29 mouse cellular contexts compared by ENCODE assay signal in the genomic region with DNA sequence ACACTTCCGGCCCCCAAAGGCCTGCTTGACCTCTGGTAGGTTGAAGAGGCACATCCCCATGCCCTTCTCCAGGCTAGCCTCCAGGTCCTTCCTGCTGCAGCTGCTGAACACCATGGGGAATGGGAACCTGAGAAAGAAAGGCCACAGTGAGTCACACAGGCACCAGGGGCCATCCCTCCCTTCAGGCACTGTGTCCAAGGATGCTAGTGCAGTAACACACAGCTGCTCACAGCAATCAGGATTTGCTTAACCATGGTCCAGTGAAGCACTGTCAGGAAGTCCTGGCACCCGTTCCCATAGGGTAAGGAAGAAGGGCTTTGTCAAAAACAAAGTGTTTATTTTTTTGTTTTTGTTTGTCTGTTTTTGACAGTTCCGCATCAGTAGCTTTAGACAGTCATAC.
A peak's percentile ranks its signal among the peaks of the same experiment; 100 is the strongest.
DNase-seq lines count a peak whose midpoint lies in the region; ATAC-seq and TF ChIP-seq lines count a peak whose summit lies in the region.
"Had no signal": no experiment of that assay in that cellular context is flagged by ENCODE, and none has a peak within 500 bp of the region (broad histone marks: within the 10 kb centered on the region; RNA-seq: fewer than 3 reads in every experiment).

No protein-coding gene starts in this region.

- no peaks in the 10 kb centered on the region for H3K79me2 ChIP-seq in C2C12 (ENCODE audit: control insufficient read depth, insufficient read depth)

- H3K4me1 ChIP-seq in midbrain, embryonic 10.5 days, result peaks cover 34% of the 10 kb centered on the region
- no peaks in the 10 kb centered on the region; the same call in 1 of the 2 replicates for H3K4me1 ChIP-seq in midbrain, embryonic 14.5 days (ENCODE audit: control insufficient read depth, insufficient read depth, low read length)
- H3K4me1 ChIP-seq in kidney, embryonic 16.5 days (ENCODE audit: insufficient read depth, low read length), result peaks cover 13% of the 10 kb centered on the region

- no peaks in the 10 kb centered on the region; the same call in 1 of the 2 replicates for H3K27me3 ChIP-seq in midbrain, embryonic 10.5 days (ENCODE audit: low read depth, poor library complexity, severe bottlenecking)
- no peaks in the 10 kb centered on the region for H3K27me3 ChIP-seq in midbrain, embryonic 14.5 days (ENCODE audit: control insufficient read depth, insufficient read depth, low read length)
- H3K27me3 ChIP-seq in C2C12 (ENCODE audit: control insufficient read depth, insufficient read depth, insufficient read length), result no peaks in the 10 kb centered on the region
- H3K27me3 ChIP-seq in Patski, result no peaks in the 10 kb centered on the region
- H3K27me3 ChIP-seq in kidney, embryonic 16.5 days (ENCODE audit: insufficient read depth, low read length), result no peaks in the 10 kb centered on the region
- H3K27me3 ChIP-seq: embryonic facial prominence, embryonic 13.5 days; forebrain, embryonic 13.5 days; heart, embryonic 12.5 days; heart, embryonic 15.5 days; hindbrain, embryonic 12.5 days; hindbrain, embryonic 15.5 days; intestine, embryonic 15.5 days had no signal

- peak overlapping the region; percentile 60 for H3K27ac ChIP-seq in midbrain, embryonic 10.5 days (replicated peaks)
- no peak overlapping the region for H3K27ac ChIP-seq in midbrain, embryonic 14.5 days (replicated peaks; ENCODE audit: low read depth, low read length)
- H3K27ac ChIP-seq in kidney, embryonic 16.5 days (ENCODE audit: low read length), result no peak overlapping the region
- H3K27ac ChIP-seq: embryonic facial prominence, embryonic 10.5 days; embryonic facial prominence, embryonic 13.5 days; forebrain, embryonic 13.5 days; heart, embryonic 15.5 days; hindbrain, embryonic 12.5 days; hindbrain, embryonic 15.5 days; intestine, embryonic 15.5 days had no signal

- no peak overlapping the region for H3K4me3 ChIP-seq in midbrain, embryonic 10.5 days
- no peak overlapping the region for H3K4me3 ChIP-seq in midbrain, embryonic 14.5 days (replicated peaks; ENCODE audit: low read depth, low read length)
- H3K4me3 ChIP-seq in C2C12 (ENCODE audit: insufficient read depth, poor library complexity, severe bottlenecking), result no peak overlapping the region
- no peak overlapping the region for H3K4me3 ChIP-seq in kidney, embryonic 16.5 days (ENCODE audit: low read length)
- H3K4me3 ChIP-seq: embryonic facial prominence, embryonic 10.5 days; embryonic facial prominence, embryonic 13.5 days; erythroblast, embryonic 14.5 days; forebrain, embryonic 13.5 days; heart, embryonic 12.5 days; heart, embryonic 15.5 days; hindbrain, embryonic 12.5 days; hindbrain, embryonic 15.5 days; intestine, embryonic 15.5 days had no signal

- in situ Hi-C loops in Patski (cut with MboI; ENCODE audit: low pct_unique_long_range_greater_than_20kb), result no loop called here

- H3K9ac ChIP-seq in midbrain, embryonic 14.5 days (replicated peaks; ENCODE audit: low read length), result no peak overlapping the region
- H3K9ac ChIP-seq in kidney, embryonic 16.5 days (replicated peaks; ENCODE audit: low read length), result no peak overlapping the region
- H3K9ac ChIP-seq: embryonic facial prominence, embryonic 13.5 days; forebrain, embryonic 13.5 days; forebrain, postnatal 0 days; heart, embryonic 12.5 days; heart, embryonic 15.5 days; hindbrain, embryonic 12.5 days; hindbrain, embryonic 15.5 days; intestine, embryonic 15.5 days had no signal

- ATAC-seq in midbrain, embryonic 14.5 days (ENCODE audit: low FRiP score, low TSS enrichment), result no peak
- ATAC-seq in Patski, result peak; percentile 67
- ATAC-seq in kidney, embryonic 16.5 days (ENCODE audit: low FRiP score, low TSS enrichment), result no peak
- ATAC-seq: activated CD4-positive, CD25-positive, alpha-beta regulatory T cell, adult 4 months; forebrain, embryonic 13.5 days; forebrain, postnatal 0 days; intestine, embryonic 15.5 days had no signal

- H3K36me3 ChIP-seq in midbrain, embryonic 10.5 days, result no peaks in the 10 kb centered on the region
- no peaks in the 10 kb centered on the region for H3K36me3 ChIP-seq in midbrain, embryonic 14.5 days (ENCODE audit: control insufficient read depth, insufficient read depth, low read length)
- H3K36me3 ChIP-seq in C2C12 (ENCODE audit: control insufficient read depth, insufficient read depth), result no peaks in the 10 kb centered on the region
- H3K36me3 ChIP-seq in kidney, embryonic 16.5 days (ENCODE audit: insufficient read depth, low read length), result no peaks in the 10 kb centered on the region
- H3K36me3 ChIP-seq: embryonic facial prominence, embryonic 10.5 days; embryonic facial prominence, embryonic 13.5 days; G1E; heart, embryonic 12.5 days; heart, embryonic 15.5 days; hindbrain, embryonic 12.5 days; hindbrain, embryonic 15.5 days; intestine, embryonic 15.5 days had no signal

- intact Hi-C loops in heart, postnatal 36 days (cut with DNase I), result no loop called here

- no peak for DNase-seq in midbrain, embryonic 10.5 days (ENCODE audit: low spot score)
- DNase-seq in midbrain, embryonic 14.5 days, result no peak
- DNase-seq in Patski (ENCODE audit: low read depth, low spot score), result no peak
- no peak for DNase-seq in heart, postnatal 36 days
- DNase-seq: adrenal gland, adult 8-10 months; adrenal gland, postnatal 25 days; cerebellum, adult 11-12 months; cerebellum, adult 8-10 months; cerebellum, postnatal 10 days; cerebellum, postnatal 36 days; embryo, embryonic 11 days; forebrain, postnatal 0 days; gastrocnemius, postnatal 25 days; heart, adult 18-20 months; heart, postnatal 10 days; heart, postnatal 4 days had no signal

- POLR2A ChIA-PET in Patski (lab: Charles Lee), result no interaction called here

- CTCF ChIA-PET in Patski (lab: Charles Lee), result no interaction called here

- no peak overlapping the region for H3ac ChIP-seq in C2C12 (ENCODE audit: control insufficient read depth, insufficient read length, low read depth)

- H3K9me3 ChIP-seq in midbrain, embryonic 10.5 days (replicated peaks), result no peaks in the 10 kb centered on the region
- H3K9me3 ChIP-seq in midbrain, embryonic 14.5 days (ENCODE audit: control insufficient read depth, low read length), result no peaks in the 10 kb centered on the region
- H3K9me3 ChIP-seq in kidney, embryonic 16.5 days (ENCODE audit: low read length), result no peaks in the 10 kb centered on the region
- H3K9me3 ChIP-seq: embryonic facial prominence, embryonic 10.5 days; embryonic facial prominence, embryonic 13.5 days; forebrain, embryonic 13.5 days; heart, embryonic 12.5 days; heart, embryonic 15.5 days; hindbrain, embryonic 12.5 days; hindbrain, embryonic 15.5 days; intestine, embryonic 15.5 days had no signal

- H3K79me3 ChIP-seq in C2C12 (ENCODE audit: low read depth), result no peaks in the 10 kb centered on the region

- TF ChIP-seq CTCF in C2C12 (IDR thresholded peaks at IDR 0.05; ENCODE audit: control insufficient read depth, insufficient read depth, insufficient read length) (no peak), Patski (IDR thresholded peaks at IDR 0.05) (no peak)

- WGBS in midbrain, embryonic 10.5 days, result 91% methylated on average over 3 of the region's 3 CpGs
- WGBS in midbrain, embryonic 14.5 days, result 83% methylated on average over 3 of the region's 3 CpGs
- 85% methylated on average over 3 of the region's 3 CpGs for WGBS in kidney, embryonic 16.5 days

- H3K4me2 ChIP-seq in midbrain, embryonic 14.5 days (ENCODE audit: low read length), result no peak overlapping the region
- H3K4me2 ChIP-seq in kidney, embryonic 16.5 days (replicated peaks; ENCODE audit: low read depth, low read length), result no peak overlapping the region
- H3K4me2 ChIP-seq: embryonic facial prominence, embryonic 13.5 days; forebrain, embryonic 13.5 days; heart, embryonic 12.5 days; heart, embryonic 15.5 days; hindbrain, embryonic 12.5 days; hindbrain, embryonic 15.5 days; intestine, embryonic 15.5 days had no signal

TF ChIP-seq in C2C12, 6 proteins besides CTCF, POLR2A, EP300 and RAD21:
- TF ChIP-seq MYOD1 (IDR thresholded peaks at IDR 0.05; ENCODE audit: control insufficient read depth, insufficient read length, low read depth) (peak; percentile 89), MAX (IDR thresholded peaks at IDR 0.05) (no peak), FOSL1 (IDR thresholded peaks at IDR 0.05; ENCODE audit: insufficient read depth, low read length, poor library complexity, severe bottlenecking) (no peak), CEBPB (IDR thresholded peaks at IDR 0.05; ENCODE audit: low read depth) (no peak), MYOG (IDR thresholded peaks at IDR 0.05; ENCODE audit: control insufficient read depth, extremely low read depth, insufficient read length) (no peak), USF1 (IDR thresholded peaks at IDR 0.05; ENCODE audit: low read depth) (no peak)
